Mouse (Mus musculus) fat pad, adult 2 months (tissue): Measurements from ENCODE around the gene Prkca.

Experiments used
- DNase-seq: peaks from one replicate; pipeline ENCODE4 v3.0.0-alpha.2; 2011; ENCODE audit warnings: low read depth, low spot score; ENCODE audit errors: extremely low read depth

The Prkca gene

GRCm38 (mm10) chr11:108213783-108214182, 129.9 kb downstream of the Prkca start:
- DNase-seq, result no peak

- no peak for DNase-seq
Measured at GRCm38 (mm10) chr11:108212638-108213037, 131.1 kb downstream of the Prkca start.

GRCm38 (mm10) chr11:108212030-108212429, 131.7 kb downstream of the Prkca start:
- no peak for DNase-seq

DNA sequence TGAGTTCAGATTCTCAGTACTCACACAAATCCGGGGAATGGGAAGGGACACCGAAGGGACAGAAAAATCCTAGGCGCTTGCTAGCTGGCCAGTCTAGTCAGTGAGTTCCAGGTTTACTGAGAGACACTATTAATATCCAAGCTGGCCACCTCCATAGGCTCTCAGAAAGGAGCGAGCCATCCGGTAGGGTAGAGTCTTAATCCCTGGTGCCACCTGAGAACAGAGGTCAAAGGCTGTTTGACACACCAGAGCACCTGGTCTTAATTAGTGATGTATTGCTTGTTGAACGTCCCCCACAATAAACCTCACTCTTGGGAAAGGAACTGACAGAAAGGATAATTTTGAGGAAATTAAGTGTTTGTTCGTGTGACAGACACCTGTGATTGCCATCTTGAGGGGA, 133.0 kb downstream of the Prkca start:
- no peak for DNase-seq

DNA sequence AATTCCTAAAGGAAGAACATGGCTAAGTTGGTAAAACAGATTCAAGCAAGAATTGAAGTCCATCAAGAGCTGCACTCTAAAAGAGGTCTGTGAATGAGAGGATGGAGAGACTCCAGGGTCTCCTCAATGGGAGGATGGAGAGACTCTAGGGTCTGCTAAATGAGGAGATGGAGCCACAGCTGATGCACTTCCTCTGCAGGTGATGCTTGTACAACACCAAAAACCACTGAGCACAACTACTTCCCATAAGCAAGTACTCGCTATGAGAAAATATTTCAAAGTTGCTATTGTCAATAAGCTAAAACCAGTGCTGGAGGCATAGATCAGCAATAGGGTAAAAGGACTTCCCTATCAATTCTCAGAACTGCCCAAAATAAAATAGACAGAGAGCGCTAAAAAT, 137.1 kb downstream of the Prkca start:
- DNase-seq, result no peak

- no peak for DNase-seq
Measured at GRCm38 (mm10) chr11:108204895-108205248, 138.9 kb downstream of the Prkca start.

- no peak for DNase-seq
Measured at GRCm38 (mm10) chr11:108204202-108204894, 139.4 kb downstream of the Prkca start.

GRCm38 (mm10) chr11:108202835-108203234, 140.9 kb downstream of the Prkca start:
- no peak for DNase-seq

- no peak for DNase-seq
Measured at GRCm38 (mm10) chr11:108200679-108201586, 142.8 kb downstream of the Prkca start.

DNA sequence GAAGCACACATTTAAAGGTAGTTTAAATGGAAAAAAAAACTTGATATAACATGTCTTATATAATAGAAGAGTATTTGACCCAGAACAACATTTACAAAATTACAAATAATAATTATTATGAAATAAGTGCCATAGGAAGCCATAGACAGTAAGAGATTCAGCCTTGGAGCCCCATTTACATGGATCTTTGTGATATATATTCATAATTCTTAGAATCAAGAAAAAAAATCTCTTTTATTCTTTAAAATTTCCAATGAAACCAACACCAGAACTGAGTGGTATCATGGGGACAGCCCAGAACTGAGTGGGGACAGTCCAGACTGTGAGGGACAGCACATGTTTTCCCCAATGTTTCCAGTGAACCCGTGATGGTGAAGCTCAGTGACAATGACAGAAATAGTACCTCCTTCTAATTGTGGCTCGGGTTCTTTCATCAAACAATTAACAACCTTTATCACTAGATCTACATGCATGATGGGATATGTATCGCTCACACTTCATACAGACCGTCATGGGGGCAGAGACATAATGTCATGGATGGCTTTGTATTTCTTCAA, 144.2 kb downstream of the Prkca start:
- DNase-seq, result no peak

DNA sequence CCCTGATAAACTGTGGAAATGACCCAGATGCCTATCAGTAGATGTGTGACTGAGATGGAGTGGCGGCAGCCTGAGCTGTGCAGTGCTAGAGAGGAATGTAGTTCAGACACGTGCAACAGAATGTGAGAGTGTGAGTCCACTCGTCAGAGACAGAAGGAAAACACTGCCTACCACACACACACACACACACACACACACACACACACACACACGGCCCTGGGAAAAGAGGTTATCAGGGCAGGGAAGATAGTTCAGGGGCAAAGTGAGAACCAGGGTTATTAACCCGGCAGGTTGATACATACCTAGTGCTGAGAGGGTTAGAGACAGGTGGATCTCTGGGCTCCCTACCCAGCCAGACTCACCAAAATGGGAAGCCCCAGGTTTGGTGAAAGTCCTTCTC, 145.1 kb downstream of the Prkca start:
- DNase-seq, result no peak

GRCm38 (mm10) chr11:108197427-108198218, 146.1 kb downstream of the Prkca start:
- DNase-seq, result no peak

DNA sequence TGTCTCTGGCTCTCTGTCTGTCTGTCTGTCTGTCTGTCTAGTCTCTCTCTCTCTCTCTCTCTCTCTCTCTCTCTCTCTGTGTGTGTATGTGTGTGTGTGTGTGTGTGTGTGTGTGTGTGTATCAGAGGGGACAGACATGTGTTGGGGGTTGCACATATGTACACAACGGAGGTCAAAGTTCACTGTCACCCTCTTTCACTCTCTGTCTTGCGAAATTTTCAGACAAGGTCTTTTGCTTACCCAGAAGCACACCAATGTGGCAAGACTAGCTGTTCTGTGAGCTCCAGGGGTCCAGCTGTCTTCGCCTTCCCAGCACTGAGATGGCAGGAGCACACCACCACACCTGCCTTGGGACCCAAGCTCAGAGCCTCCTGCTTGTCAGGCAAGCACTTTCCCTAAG, 146.9 kb downstream of the Prkca start:
- no peak for DNase-seq

DNA sequence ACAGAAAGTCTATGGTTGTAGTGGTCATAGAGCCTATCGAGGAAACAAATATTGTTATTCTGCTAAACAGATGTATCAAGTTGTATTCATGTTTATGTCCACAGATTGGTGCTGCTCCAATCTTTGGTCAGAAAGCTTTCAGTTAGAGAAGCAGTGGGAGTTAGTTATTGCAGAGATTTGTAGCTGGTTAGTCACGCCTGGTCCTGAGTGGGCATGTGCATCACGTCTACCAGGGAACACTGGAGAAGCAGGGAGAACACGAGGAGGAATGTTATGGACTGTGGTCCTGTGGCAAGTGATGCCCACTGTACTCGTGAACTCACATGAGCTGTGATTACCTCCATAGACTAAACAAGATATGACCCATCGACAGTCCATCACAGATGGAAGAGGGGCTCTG, 153.4 kb downstream of the Prkca start:
- no peak for DNase-seq

- no peak for DNase-seq
Measured at GRCm38 (mm10) chr11:108189362-108189761, 154.4 kb downstream of the Prkca start.

- no peak for DNase-seq
Measured at GRCm38 (mm10) chr11:108182421-108182820, 161.3 kb downstream of the Prkca start.

- no peak for DNase-seq
Measured at GRCm38 (mm10) chr11:108181012-108181713, 162.6 kb downstream of the Prkca start.

- no peak for DNase-seq
Measured at GRCm38 (mm10) chr11:108178802-108179201, 164.9 kb downstream of the Prkca start.

DNA sequence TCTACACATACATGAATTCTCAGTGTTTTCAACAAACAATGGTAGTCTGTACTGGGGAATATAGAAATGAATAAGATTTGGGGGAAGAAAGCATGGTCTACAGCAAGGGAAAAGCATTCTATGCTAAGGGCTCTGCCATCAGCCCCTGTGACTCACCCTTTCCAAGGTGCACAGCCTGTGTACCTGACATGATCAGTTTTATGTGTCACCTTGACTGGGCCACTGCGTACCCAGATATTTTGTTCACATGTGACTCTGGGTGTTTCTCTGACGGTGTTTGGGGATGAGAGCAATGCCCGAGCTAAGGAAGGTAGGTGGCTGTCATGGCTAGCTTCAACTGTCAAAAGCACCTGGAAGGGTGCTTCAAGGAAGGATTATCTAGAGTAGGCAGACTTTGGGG, 165.5 kb downstream of the Prkca start:
- no peak for DNase-seq

GRCm38 (mm10) chr11:108176715-108177114, 167.0 kb downstream of the Prkca start:
- no peak for DNase-seq

DNA sequence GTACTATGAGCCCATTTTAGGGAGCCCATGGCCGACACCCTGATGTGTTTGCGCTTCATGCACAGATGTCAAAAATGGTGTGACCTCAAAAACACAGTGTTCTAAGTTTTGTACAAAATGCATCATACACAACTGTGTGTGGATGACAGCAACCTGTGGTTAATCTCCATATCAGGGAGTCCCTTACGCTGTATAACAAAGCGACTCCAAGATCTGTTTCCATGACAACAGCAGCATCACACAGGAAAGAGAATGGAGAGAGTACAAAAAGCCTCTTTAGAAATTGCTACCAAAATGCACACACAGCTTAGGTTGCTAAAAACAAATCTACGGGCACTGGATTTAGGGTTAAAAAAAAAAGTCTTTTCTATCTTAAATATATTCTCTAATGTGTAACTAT, 171.8 kb downstream of the Prkca start:
- no peak for DNase-seq
